Mouse (Mus musculus): ENCODE measurements around the gene Grik5.

Gene Grik5

GRCm38 (mm10) chr7:24985799-24986198 lies 86.3 kb downstream of the Grik5 start:
- DNase-seq (ENCODE audit: low spot score in 2 of 2): no peak

- no peak for DNase-seq (ENCODE audit: low spot score in 2 of 2)
These were observed 87.8 kb downstream of the Grik5 start for GRCm38 (mm10) chr7:24984307-24984706.

GRCm38 (mm10) chr7:24983396-24983795 lies 88.8 kb downstream of the Grik5 start:
- no peak for DNase-seq (ENCODE audit: low spot score in 2 of 2)

GRCm38 (mm10) chr7:24980439-24980838 lies 91.7 kb downstream of the Grik5 start:
- DNase-seq (ENCODE audit: low spot score in 2 of 2): no peak

DNA sequence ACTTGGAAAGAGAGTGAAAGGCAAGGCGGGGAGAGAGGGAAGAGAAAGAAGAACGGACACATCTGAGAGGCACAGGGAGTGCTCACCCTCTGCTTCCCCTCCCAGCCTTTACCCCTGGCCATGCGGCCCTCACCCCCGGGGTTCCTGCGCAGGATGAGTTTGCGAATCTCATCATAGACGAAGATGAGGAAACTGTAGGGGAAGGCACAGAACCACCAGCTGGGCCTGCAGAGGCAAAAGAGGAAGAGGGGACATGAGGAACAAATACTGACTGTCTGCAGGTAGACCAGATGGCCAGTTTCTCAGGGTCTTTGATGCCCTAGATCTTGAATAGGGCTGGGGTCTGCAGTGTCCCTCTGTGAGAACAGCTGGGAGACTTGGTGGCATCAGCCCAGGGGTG lies 93.4 kb downstream of the Grik5 start:
- peak in 1 of 2 experiments; percentile 41 for DNase-seq (ENCODE audit: low spot score in 2 of 2)

DNA sequence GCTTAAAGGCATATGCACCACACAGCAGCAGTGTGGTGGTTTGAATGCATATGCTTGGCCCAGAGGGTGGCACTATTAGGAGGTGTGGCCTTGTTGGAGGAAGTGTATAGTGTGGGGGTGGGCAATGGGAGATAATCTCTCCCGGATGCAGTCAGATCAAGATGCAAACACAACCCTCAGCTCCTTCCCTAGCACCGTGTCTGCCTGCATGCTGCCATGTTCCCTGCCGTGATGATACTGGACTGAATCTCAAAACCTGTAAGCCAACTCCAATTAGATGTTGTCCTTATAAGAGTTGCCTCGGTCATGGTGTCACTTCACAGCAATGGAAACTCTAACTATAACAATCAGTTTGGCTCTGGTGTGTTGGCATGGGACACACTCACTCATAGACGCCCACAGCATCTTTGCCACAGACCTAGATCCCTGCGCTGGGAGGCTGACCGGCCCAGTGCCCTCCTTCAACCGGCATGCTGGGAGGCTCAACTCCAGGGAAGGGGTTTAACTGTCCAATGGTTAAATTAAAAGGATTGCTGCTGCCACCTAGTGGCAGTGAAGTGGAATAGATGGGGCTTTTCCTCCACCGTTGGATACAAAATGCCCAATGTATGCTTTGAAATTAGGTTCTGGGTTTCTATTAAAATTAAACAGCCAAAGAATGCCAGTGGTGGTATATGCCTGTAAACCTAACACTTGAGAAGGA lies 97.1 kb downstream of the Grik5 start:
- no peak for DNase-seq (ENCODE audit: low spot score in 2 of 2)

- no peak for DNase-seq (ENCODE audit: low spot score in 2 of 2)
These were observed 98.2 kb downstream of the Grik5 start for GRCm38 (mm10) chr7:24973902-24974301.

DNA sequence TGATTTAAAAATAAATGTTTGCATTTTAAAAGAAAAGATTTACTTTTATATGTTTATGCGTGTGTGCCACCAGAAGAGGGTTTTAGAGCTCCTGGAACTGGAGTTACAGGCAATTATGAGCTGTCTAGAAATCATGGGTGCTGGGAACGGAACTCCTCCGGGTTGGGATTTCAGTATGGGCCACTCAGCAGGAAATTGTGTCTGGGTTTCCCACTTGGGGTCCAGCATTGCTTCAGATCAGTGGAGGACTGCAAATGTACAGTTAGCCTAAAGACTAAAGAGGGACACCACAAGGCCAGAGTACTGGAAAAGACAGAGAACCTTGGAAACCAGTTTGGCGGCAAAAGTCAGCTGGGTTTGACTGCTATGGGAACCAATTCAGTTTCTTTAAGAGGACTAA lies 98.9 kb downstream of the Grik5 start:
- DNase-seq (ENCODE audit: low spot score in 2 of 2): no peak

- peak; percentile 91 to 94 for DNase-seq (ENCODE audit: low spot score in 2 of 2)
These were observed 99.9 kb downstream of the Grik5 start, which contains the start of gene Rabac1 for GRCm38 (mm10) chr7:24971972-24972893. Gene Rabac1, minus strand, starts transcription at chr7:24972754.

- DNase-seq (ENCODE audit: low spot score in 2 of 2): peak; percentile 15 to 22
These were observed 100.7 kb downstream of the Grik5 start for GRCm38 (mm10) chr7:24971261-24971971.

DNA sequence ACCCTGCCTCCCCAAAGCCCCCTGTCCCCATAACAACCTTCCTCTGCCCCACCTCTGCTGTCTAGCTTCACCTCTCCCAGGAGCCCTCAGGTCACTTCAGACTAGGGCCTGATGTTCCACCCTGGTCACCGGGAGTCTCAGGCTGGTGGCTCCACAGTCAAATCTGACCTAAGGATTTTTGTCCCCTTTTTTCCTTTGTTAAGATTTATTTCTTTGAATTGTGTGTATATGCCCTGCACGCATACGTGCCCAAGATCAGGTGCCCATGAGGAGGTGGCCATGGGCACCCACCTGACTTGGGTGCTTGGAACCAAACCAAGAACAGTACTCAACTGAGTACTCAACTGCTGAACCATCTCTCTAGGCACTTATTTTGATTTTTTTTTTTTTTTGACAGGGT lies 101.8 kb downstream of the Grik5 start:
- DNase-seq (ENCODE audit: low spot score in 2 of 2): no peak

DNA sequence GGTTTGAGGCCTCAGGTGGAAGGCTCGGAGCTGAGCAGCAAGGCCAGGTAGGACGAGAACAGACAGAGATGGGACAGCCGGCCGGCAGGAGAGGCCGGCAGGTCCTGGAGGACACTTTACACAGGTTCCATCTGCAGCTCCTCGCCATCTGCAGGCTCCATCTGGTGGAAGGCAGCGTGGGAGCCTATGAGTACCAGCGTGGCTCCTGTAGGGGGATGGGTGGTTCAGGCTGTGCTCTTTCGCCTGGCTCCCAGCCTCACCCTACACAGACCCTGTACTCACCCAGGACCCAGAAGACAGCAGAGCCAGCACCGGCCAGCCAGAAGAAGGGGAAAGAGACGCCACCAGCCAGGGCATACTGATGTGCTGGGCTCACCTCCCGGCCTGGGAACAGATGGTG lies 102.3 kb downstream of the Grik5 start:
- no peak for DNase-seq (ENCODE audit: low spot score in 2 of 2)

DNA sequence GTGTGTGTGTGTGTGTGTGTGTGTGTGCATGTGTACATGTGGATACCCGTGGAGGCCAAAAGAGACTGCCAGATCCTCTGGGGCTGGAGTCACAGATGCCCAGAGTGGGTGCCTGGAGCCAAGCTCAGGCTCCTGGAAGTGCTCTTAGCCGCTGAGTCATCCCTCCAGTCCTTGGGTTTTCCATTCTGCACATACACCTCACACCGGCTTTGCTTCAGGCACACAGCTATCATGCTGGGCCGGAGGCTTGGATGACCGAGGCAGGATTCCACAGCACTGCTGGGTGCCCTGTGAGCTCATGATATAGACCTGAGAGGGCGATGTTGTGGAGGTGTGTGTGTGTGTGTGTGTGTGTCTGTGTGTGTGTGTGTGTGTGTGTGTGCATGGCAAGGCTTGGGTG lies 103.7 kb downstream of the Grik5 start:
- DNase-seq (ENCODE audit: low spot score in 2 of 2): no peak

GRCm38 (mm10) chr7:24967966-24968365 lies 104.2 kb downstream of the Grik5 start:
- no peak for DNase-seq (ENCODE audit: low spot score in 2 of 2)

GRCm38 (mm10) chr7:24964897-24965535 lies 107.1 kb downstream of the Grik5 start:
- DNase-seq (ENCODE audit: low spot score in 2 of 2): peak; percentile 70 to 77

DNA sequence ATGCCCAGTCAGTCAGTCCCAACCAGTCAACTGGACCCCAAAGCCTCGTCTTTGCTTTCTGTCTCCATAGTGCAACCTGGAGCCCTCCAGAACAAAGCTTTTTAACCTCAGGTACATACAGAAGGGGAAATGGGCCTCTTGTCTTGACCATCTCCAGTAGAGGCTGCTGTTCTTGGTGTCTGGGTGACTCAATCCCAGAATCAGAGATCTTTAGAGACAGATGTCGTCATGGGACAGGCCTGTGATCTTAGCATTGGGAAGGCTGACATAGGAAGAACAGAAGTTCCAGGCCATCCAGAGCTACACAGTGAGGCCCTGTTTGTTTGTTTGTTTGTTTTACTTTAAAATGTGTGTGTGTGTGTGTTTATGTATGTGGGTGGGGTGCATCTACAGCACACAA lies 107.9 kb downstream of the Grik5 start:
- DNase-seq (ENCODE audit: low spot score in 2 of 2): no peak

Measured in spleen, postnatal 36 days (tissue).